Mouse (Mus musculus): ENCODE measurements around the gene E2f2. TPM values are rescaled to one million over a fixed set of nuclear protein-coding genes. Genes with fewer than 3 reads are reported as not detected.

Gene E2f2
- 0.67 and 0.78 TPM in 2 replicates for polyA plus RNA-seq (2012; rRNA removed)

DNA sequence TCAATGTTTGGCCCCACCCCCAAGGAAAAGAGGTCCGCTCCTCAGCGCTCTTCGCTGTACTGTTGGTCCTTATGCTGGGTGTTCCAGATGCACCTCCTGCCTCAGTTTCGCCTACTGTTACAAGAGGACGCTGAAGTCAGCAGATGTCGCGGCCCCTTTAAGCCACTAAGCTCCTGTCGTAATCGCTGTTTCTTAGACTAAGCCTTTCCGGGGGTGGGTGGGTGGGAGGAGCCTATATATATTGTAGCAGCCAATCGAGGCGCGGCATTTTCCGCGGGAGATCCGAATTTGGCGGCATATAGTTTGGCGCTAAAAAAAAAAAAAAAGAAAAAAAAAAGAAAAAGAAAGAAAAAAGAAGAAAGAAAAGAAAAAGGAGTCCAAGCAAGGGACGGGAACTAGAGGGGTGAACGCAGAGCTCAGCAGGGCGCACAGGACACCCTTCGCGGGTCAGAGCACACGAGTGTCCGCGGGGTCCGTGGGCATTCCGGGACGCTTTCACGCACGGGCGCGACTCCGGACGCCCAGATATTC, at the start of gene E2f2:
Gene E2f2 (plus strand): TSS at position 384 of the 531 bp plus-strand sequence.
- peak within 1 kb of the TSS; percentile 50 for H3K4me3 ChIP-seq (ENCODE audit: insufficient read depth, low read length)
- TF ChIP-seq POLR2A (IDR thresholded peaks at IDR 0.05; ENCODE audit: extremely low read depth, insufficient read depth, low read length): no peak
- TF ChIP-seq CTCF (IDR thresholded peaks at IDR 0.05; ENCODE audit: extremely low read depth, insufficient read depth, low read length): no peak
- H3K27ac ChIP-seq (ENCODE audit: insufficient read depth, low read length): no peak within 1 kb of the TSS
- no peaks in the 10 kb centered on the region for H3K4me1 ChIP-seq (ENCODE audit: control insufficient read depth, insufficient read depth, low read length)

DNA sequence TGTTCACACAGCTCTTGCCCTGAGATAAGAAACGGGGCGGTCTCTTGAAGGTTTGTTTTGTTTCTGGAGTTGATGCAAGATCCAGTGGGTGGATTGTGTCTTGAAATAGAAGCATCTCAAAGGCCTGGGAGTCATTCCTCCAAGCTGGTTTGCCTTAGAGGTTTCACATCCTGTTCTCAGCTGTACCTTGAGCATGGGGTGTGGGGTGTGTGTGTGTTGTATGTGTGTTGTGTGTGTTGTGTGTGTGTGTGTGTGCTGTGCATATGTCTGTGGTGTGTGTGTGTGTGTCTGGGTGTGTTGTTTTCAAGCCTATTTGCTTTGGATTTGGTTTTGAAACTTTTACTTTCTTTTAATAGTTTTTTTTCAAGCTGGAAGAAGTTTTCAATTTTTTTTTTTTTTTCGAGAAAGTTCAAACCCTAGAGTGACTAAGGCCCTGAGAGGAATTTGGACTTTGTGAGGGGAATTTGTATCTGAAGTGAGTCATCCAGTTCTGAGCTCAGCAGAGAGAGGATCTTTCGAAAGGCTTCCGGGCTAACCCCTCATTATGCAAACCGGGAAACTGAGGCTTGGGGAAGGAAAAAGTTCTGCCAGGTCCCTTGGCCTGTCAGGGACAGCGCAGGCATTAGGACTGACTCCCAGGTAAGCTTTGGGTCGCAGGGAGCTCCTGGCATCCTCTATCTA, 48.9 kb upstream of the E2f2 start:
- peaks cover 2% of the 10 kb centered on the region for H3K4me1 ChIP-seq (ENCODE audit: control insufficient read depth, insufficient read depth, low read length)
- H3K27ac ChIP-seq (ENCODE audit: insufficient read depth, low read length): 0 out of 2 replicates have a peak overlapping the region, but pooled peaks have one; percentile 48
- no peak overlapping the region for H3K4me3 ChIP-seq (ENCODE audit: insufficient read depth, low read length)
- no peak for TF ChIP-seq CTCF (IDR thresholded peaks at IDR 0.05; ENCODE audit: extremely low read depth, insufficient read depth, low read length)
- no peak for TF ChIP-seq POLR2A (IDR thresholded peaks at IDR 0.05; ENCODE audit: extremely low read depth, insufficient read depth, low read length)

DNA sequence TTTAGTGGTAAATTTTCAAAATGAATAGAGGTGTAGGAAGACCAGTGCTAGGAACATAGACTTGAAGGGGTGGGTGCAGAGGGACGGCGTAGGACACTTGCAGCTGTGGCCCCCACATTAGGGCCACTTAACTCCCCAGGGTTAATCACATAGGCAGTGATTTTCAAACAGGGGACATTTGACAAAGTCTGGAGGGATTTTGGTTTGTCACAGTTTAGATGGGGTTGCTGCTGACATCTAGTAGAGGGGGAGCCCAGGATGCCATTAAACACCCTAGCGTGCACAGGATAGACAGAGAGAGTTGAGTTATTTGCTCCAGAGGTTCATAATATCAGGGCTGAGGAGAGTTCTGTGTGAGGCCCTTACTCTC, 48.4 kb upstream of the E2f2 start:
- TF ChIP-seq CTCF (IDR thresholded peaks at IDR 0.05; ENCODE audit: extremely low read depth, insufficient read depth, low read length) (no peak), POLR2A (IDR thresholded peaks at IDR 0.05; ENCODE audit: extremely low read depth, insufficient read depth, low read length) (no peak)
- Histone ChIP-seq H3K4me1 (ENCODE audit: control insufficient read depth, insufficient read depth, low read length) (peaks cover 2% of the 10 kb centered on the region), H3K27ac (ENCODE audit: insufficient read depth, low read length) (no peak overlapping the region), H3K4me3 (ENCODE audit: insufficient read depth, low read length) (no peak overlapping the region)

DNA sequence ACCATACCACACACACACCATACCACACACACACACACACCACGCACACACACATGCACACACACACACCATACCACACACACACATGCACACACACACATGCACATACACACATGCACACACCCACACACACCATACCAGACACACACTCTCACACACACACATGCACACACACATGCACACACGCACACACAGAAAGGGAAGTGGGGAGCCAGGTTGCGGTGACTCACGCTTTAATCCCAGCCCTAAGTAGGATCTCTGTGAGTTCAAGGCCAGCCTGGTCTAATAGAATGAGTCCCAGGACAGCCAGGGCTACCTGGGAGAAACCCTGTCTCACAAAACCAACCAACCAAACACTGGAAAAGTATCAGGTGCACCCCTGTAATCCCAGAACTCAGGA, 47.6 kb upstream of the E2f2 start:
- H3K27ac ChIP-seq (ENCODE audit: insufficient read depth, low read length): no peak overlapping the region
- TF ChIP-seq CTCF (IDR thresholded peaks at IDR 0.05; ENCODE audit: extremely low read depth, insufficient read depth, low read length): no peak
- no peak for TF ChIP-seq POLR2A (IDR thresholded peaks at IDR 0.05; ENCODE audit: extremely low read depth, insufficient read depth, low read length)
- peaks cover 2% of the 10 kb centered on the region for H3K4me1 ChIP-seq (ENCODE audit: control insufficient read depth, insufficient read depth, low read length)
- H3K4me3 ChIP-seq (ENCODE audit: insufficient read depth, low read length): no peak overlapping the region

DNA sequence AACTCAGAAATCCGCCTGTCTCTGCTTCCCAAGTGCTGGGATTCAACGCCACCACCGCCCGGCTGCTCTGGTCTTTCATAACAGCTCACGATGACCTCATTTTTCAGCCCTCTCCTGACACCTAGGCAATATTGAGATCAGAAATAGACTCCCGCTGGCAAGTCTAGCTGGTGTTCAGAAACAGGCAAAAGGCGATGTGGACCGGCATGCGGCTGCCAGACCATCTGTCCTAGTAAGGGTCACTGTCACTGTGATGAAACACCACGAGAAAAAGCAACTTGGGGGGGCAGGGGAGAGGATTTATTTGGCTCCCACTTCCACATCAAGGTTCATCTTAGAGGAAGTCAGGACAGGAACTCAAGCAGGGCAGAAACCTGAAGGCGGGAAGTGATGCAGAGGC, 46.7 kb upstream of the E2f2 start:
- Histone ChIP-seq H3K27ac (ENCODE audit: insufficient read depth, low read length) (no peak overlapping the region), H3K4me3 (ENCODE audit: insufficient read depth, low read length) (no peak overlapping the region), H3K4me1 (ENCODE audit: control insufficient read depth, insufficient read depth, low read length) (peaks cover 2% of the 10 kb centered on the region)
- TF ChIP-seq POLR2A (IDR thresholded peaks at IDR 0.05; ENCODE audit: extremely low read depth, insufficient read depth, low read length): no peak
- no peak for TF ChIP-seq CTCF (IDR thresholded peaks at IDR 0.05; ENCODE audit: extremely low read depth, insufficient read depth, low read length)

DNA sequence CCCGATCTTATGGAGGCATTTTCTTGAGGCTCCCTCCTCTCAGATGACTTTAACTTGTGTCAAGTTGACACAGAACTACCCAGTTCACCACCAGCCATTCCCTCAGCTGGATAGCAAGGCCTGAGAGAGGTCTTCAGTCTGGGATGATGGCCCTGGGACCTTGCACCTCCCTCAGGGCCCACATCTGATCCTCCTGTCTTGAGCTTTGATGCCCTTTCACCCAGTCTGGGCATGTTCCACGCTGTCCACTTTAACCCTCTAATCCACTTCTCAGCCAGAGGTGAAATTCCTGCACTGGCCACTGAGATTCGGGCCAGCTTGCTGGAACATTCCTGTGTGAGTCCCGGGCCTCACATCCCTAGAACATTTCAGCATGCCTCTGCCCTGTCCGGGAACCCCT, 46.2 kb upstream of the E2f2 start:
- no peak for TF ChIP-seq CTCF (IDR thresholded peaks at IDR 0.05; ENCODE audit: extremely low read depth, insufficient read depth, low read length)
- TF ChIP-seq POLR2A (IDR thresholded peaks at IDR 0.05; ENCODE audit: extremely low read depth, insufficient read depth, low read length): no peak
- H3K4me1 ChIP-seq (ENCODE audit: control insufficient read depth, insufficient read depth, low read length): peaks cover 2% of the 10 kb centered on the region
- no peak overlapping the region for H3K27ac ChIP-seq (ENCODE audit: insufficient read depth, low read length)
- H3K4me3 ChIP-seq (ENCODE audit: insufficient read depth, low read length): no peak overlapping the region

DNA sequence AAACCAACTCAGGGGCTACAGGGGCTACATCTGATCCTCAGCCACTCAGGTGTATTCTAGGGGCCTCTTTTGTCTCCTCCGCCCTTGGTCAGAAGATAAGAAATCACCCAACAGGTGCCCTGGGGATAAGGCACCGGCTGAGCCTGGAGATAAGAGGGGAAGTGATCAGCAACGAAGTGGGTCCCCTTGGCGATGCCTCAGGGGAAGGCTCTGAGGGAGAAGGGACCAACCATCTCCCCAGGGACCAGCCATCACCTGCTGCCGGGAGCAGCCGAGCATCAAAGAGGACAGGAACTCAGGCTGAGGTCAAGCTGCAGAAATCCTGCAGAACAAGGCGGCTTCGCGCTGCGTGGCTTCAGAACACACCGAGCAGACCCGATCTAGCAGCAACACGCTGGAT, 44.5 kb upstream of the E2f2 start:
- no peak overlapping the region for H3K4me3 ChIP-seq (ENCODE audit: insufficient read depth, low read length)
- H3K4me1 ChIP-seq (ENCODE audit: control insufficient read depth, insufficient read depth, low read length): peaks cover 2% of the 10 kb centered on the region
- TF ChIP-seq CTCF (IDR thresholded peaks at IDR 0.05; ENCODE audit: extremely low read depth, insufficient read depth, low read length) (no peak), POLR2A (IDR thresholded peaks at IDR 0.05; ENCODE audit: extremely low read depth, insufficient read depth, low read length) (no peak)
- H3K27ac ChIP-seq (ENCODE audit: insufficient read depth, low read length): no peak overlapping the region

DNA sequence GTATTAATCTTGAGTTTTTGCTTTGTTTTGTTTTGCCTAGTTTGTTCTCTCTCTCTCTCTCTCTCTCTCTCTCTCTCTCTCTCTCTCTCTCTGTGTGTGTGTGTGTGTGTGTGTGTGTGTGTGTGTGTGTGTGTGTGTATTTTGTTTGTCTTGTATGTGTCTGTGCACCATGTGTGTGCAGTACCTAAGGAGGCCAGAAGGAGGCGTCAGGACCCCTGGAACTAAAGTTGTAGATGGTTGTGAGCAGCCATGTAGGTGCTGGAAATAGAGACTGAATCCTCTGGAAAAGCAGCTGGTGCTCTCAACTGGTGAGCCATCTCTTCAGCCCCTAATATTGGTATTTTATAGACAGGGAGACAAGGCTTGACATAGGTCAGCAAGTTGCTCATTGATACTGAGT, 42.4 kb upstream of the E2f2 start:
- Histone ChIP-seq H3K27ac (ENCODE audit: insufficient read depth, low read length) (no peak overlapping the region), H3K4me3 (ENCODE audit: insufficient read depth, low read length) (no peak overlapping the region), H3K4me1 (ENCODE audit: control insufficient read depth, insufficient read depth, low read length) (no peaks in the 10 kb centered on the region)
- TF ChIP-seq POLR2A (IDR thresholded peaks at IDR 0.05; ENCODE audit: extremely low read depth, insufficient read depth, low read length) (no peak), CTCF (IDR thresholded peaks at IDR 0.05; ENCODE audit: extremely low read depth, insufficient read depth, low read length) (no peak)

DNA sequence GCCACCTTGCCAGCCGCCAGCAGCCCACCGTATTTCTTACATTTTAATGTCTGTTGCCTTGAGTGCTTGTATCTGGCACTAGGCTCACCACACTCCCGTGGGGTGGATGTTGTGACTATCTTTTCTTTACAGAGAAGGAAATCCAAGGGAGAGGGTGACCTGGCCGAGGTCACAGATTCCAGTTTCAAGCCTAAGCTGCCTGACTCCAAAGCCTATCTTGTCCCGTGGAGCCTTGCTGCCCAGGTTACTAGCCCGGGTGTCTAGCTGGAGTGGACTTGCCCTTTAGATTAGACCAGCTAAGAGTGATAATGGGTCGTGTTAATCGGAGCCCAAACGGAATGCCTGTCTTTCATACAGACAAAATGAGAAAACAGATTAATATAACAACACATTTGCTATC, 38.4 kb upstream of the E2f2 start:
- H3K4me1 ChIP-seq (ENCODE audit: control insufficient read depth, insufficient read depth, low read length): no peaks in the 10 kb centered on the region

DNA sequence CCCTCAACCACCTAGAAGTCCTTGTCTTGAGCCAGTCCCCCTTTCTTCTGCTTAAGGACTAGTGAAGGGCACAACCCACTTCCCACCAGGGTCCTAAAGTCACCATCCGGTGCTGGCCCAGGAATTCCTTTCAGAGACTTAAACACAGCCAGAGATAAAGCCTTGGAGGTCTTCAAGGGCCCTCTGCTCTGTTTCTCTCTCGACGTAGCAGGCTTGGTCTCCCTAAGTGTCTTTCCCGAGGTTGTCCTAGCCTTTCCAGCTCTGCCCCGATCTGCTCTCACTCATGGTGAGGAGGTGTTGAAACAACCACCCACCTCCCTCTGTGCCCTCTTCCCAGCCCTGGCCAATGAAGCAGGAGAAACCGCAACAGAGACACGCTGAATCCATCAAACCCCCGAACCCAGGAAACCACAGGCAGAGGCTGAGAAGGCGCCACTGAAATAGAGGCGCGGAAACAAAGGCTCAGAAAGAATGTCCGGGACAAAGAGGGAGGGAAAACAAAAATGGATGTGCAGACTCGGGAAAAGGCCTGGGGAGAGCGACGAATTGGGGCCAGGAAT, 37.7 kb upstream of the E2f2 start:
- Histone ChIP-seq H3K4me1 (ENCODE audit: control insufficient read depth, insufficient read depth, low read length) (no peaks in the 10 kb centered on the region), H3K4me3 (ENCODE audit: insufficient read depth, low read length) (peak overlapping the region; percentile 9; the same call in 1 of the 2 replicates), H3K27ac (ENCODE audit: insufficient read depth, low read length) (peak overlapping the region; percentile 68)
- TF ChIP-seq POLR2A (IDR thresholded peaks at IDR 0.05; ENCODE audit: extremely low read depth, insufficient read depth, low read length) (no peak), CTCF (IDR thresholded peaks at IDR 0.05; ENCODE audit: extremely low read depth, insufficient read depth, low read length) (no peak)

More for the DNA sequence above, 38.4 kb upstream of the E2f2 start:
- Histone ChIP-seq H3K27ac (ENCODE audit: insufficient read depth, low read length) (peak overlapping the region; percentile 68; the same call in 1 of the 2 replicates), H3K4me3 (ENCODE audit: insufficient read depth, low read length) (no peak overlapping the region)
- no peak for TF ChIP-seq POLR2A (IDR thresholded peaks at IDR 0.05; ENCODE audit: extremely low read depth, insufficient read depth, low read length)
- no peak for TF ChIP-seq CTCF (IDR thresholded peaks at IDR 0.05; ENCODE audit: extremely low read depth, insufficient read depth, low read length)
